Mouse (Mus musculus) heart, embryonic 14.5 days (tissue): ENCODE results near the gene Olfr424. TPM values are rescaled to one million over a fixed set of nuclear protein-coding genes. Genes with fewer than 3 reads are reported as not detected.

ENCODE experiments used
- ATAC-seq: fragments of 200-750 bp; cut with Nextera tagmentation; 2 replicates; pipeline ENCODE4 v1.8.0; 2017; ENCODE audit warnings: low read depth, moderate TSS enrichment; ENCODE audit not compliant: insufficient number of reproducible peaks, insufficient read depth, low FRiP score
- H3K27ac ChIP-seq, 2 experiments: fragments of 200-500 bp in 1 of 2; fragments of 300-500 bp in 1 of 2; sonication (generic) in 1 of 2; replicated peaks in 1 of 2; 2 replicates each; pipeline ENCODE4 v1.5.1; 2012 to 2014; ENCODE audit warnings: low read depth in 2 of 2, low read length in 2 of 2, control low read depth in 1 of 2, mild to moderate bottlenecking in 1 of 2, mixed read lengths in 1 of 2; ENCODE audit not compliant: control insufficient read depth in 1 of 2, insufficient read depth in 1 of 2
- H3K27me3 ChIP-seq: fragments of 300-500 bp; sonication (generic); 2 replicates; pipeline ENCODE4 v1.6.1; 2014; ENCODE audit warnings: mild to moderate bottlenecking, low read length, control low read depth; ENCODE audit not compliant: control insufficient read depth, insufficient read depth
- H3K36me3 ChIP-seq: fragments of 300-500 bp; sonication (generic); 2 replicates; pipeline ENCODE4 v1.6.1; 2014; ENCODE audit warnings: mild to moderate bottlenecking, control low read depth, low read length, mixed read lengths; ENCODE audit not compliant: control insufficient read depth, insufficient read depth
- H3K4me1 ChIP-seq, 2 experiments: fragments of 200-500 bp in 1 of 2; fragments of 300-500 bp in 1 of 2; sonication (generic) in 1 of 2; 2 replicates each; pipeline ENCODE4 v1.6.1; 2012 to 2014; ENCODE audit warnings: low read length in 2 of 2, control low read depth in 1 of 2, mixed read lengths in 1 of 2; ENCODE audit not compliant: control insufficient read depth in 2 of 2, insufficient read depth in 2 of 2
- H3K4me2 ChIP-seq: fragments of 300-500 bp; sonication (generic); 2 replicates; pipeline ENCODE4 v1.6.1; 2014; ENCODE audit warnings: mild to moderate bottlenecking, low read length
- H3K4me3 ChIP-seq, 2 experiments: fragments of 200-500 bp in 1 of 2; fragments of 300-500 bp in 1 of 2; sonication (generic) in 1 of 2; 2 replicates each; pipeline ENCODE4 v1.5.1; 2012 to 2014; ENCODE audit warnings: low read length in 2 of 2, mild to moderate bottlenecking in 2 of 2, control low read depth in 1 of 2, low read depth in 1 of 2, moderate library complexity in 1 of 2; ENCODE audit not compliant: control insufficient read depth in 1 of 2, insufficient read depth in 1 of 2
- H3K9ac ChIP-seq: fragments of 300-500 bp; sonication (generic); 2 replicates; pipeline ENCODE4 v1.6.1; 2014; ENCODE audit warnings: mild to moderate bottlenecking, low read length
- H3K9me3 ChIP-seq: fragments of 300-500 bp; sonication (generic); 2 replicates; pipeline ENCODE4 v1.6.1; 2016; ENCODE audit warnings: low read length, control low read depth; ENCODE audit not compliant: control insufficient read depth
- WGBS: fragments of 180-500 bp; shearing (Covaris S2); extraction: QIAGEN DNeasy Blood & Tissue Kit; methylation state at CpG from one replicate; pipeline ENCODE4 v1.1.7; 2014; 5-methylcytosine and 5-hydroxymethylcytosine counted together
- polyA plus RNA-seq: library from polyadenylated mRNA; unstranded; fragments of >200 nt; fragmentation: Nextera tagmentation; extraction: Ambion mirVana; gene quantifications from 2 replicates; pipeline ENCODE4 v1.2.1, GENCODE M21; 2014

Olfr424 gene
- polyA plus RNA-seq, 1 experiment from 2014 or later: not detected

- H3K9ac ChIP-seq: no peak overlapping the region
- no peaks in the 10 kb centered on the region for H3K36me3 ChIP-seq
- no peak overlapping the region for H3K4me3 ChIP-seq
- H3K9me3 ChIP-seq: no peaks in the 10 kb centered on the region
- 74% methylated on average over 2 of the region's 2 CpGs for WGBS
- H3K4me1 ChIP-seq: peaks cover 0 to 9% of the 10 kb centered on the region in 2 experiments; a peak in 2 of 4 replicates
- no peaks in the 10 kb centered on the region for H3K27me3 ChIP-seq
- no peak for ATAC-seq
- no peak overlapping the region for H3K4me2 ChIP-seq
- no peak overlapping the region for H3K27ac ChIP-seq
Observed at GRCm38 (mm10) chr1:174149289-174149688, 18.0 kb downstream of the Olfr424 start.

GRCm38 (mm10) chr1:174155333-174155732, 24.0 kb downstream of the Olfr424 start, which contains the start of gene Olfr420:
Olfr420 (plus strand) TSS chr1:174155633.
- no peak for ATAC-seq
- Histone ChIP-seq H3K4me1 (no peaks in the 10 kb centered on the region), H3K9me3 (no peaks in the 10 kb centered on the region), H3K9ac (no peak within 1 kb of the TSS), H3K36me3 (no peaks in the 10 kb centered on the region), H3K27me3 (no peaks in the 10 kb centered on the region), H3K4me3 (no peak within 1 kb of the TSS), H3K27ac (no peak within 1 kb of the TSS), H3K4me2 (no peak within 1 kb of the TSS)
- WGBS: 81% methylated on average over 1 of the region's 1 CpGs

GRCm38 (mm10) chr1:174157622-174158021, 26.3 kb downstream of the Olfr424 start:
- no peaks in the 10 kb centered on the region for H3K9me3 ChIP-seq
- no peaks in the 10 kb centered on the region for H3K27me3 ChIP-seq
- H3K9ac ChIP-seq: no peak overlapping the region
- 70% methylated on average over 3 of the region's 3 CpGs for WGBS
- no peaks in the 10 kb centered on the region for H3K4me1 ChIP-seq
- no peak overlapping the region for H3K27ac ChIP-seq
- no peak for ATAC-seq
- no peaks in the 10 kb centered on the region for H3K36me3 ChIP-seq
- no peak overlapping the region for H3K4me2 ChIP-seq
- no peak overlapping the region for H3K4me3 ChIP-seq

- H3K27me3 ChIP-seq: no peaks in the 10 kb centered on the region
- no peaks in the 10 kb centered on the region for H3K36me3 ChIP-seq
- H3K27ac ChIP-seq: no peak overlapping the region
- H3K9me3 ChIP-seq: no peaks in the 10 kb centered on the region
- H3K4me3 ChIP-seq: no peak overlapping the region
- no peak overlapping the region for H3K9ac ChIP-seq
- ATAC-seq: no peak
- no peak overlapping the region for H3K4me2 ChIP-seq
- WGBS: 60% methylated on average over 1 of the region's 1 CpGs
- no peaks in the 10 kb centered on the region for H3K4me1 ChIP-seq
Observed at GRCm38 (mm10) chr1:174158512-174158911, 27.2 kb downstream of the Olfr424 start.

GRCm38 (mm10) chr1:174159095-174159494, 27.8 kb downstream of the Olfr424 start:
- H3K4me1 ChIP-seq: no peaks in the 10 kb centered on the region
- 77% methylated on average over 10 of the region's 10 CpGs for WGBS
- no peak overlapping the region for H3K4me3 ChIP-seq
- H3K27me3 ChIP-seq: no peaks in the 10 kb centered on the region
- no peak overlapping the region for H3K4me2 ChIP-seq
- no peak overlapping the region for H3K9ac ChIP-seq
- H3K27ac ChIP-seq: no peak overlapping the region
- ATAC-seq: no peak
- no peaks in the 10 kb centered on the region for H3K9me3 ChIP-seq
- H3K36me3 ChIP-seq: no peaks in the 10 kb centered on the region

- no peak for ATAC-seq
- Histone ChIP-seq H3K4me3 (no peak overlapping the region), H3K9me3 (no peaks in the 10 kb centered on the region), H3K27ac (no peak overlapping the region), H3K9ac (no peak overlapping the region), H3K4me1 (peaks cover 2 to 10% of the 10 kb centered on the region in 2 experiments), H3K27me3 (no peaks in the 10 kb centered on the region), H3K36me3 (no peaks in the 10 kb centered on the region), H3K4me2 (no peak overlapping the region)
Observed at GRCm38 (mm10) chr1:174169024-174169423, 37.7 kb downstream of the Olfr424 start.

GRCm38 (mm10) chr1:174170706-174171501, 39.6 kb downstream of the Olfr424 start:
- Histone ChIP-seq H3K9me3 (no peaks in the 10 kb centered on the region), H3K9ac (no peak overlapping the region), H3K36me3 (no peaks in the 10 kb centered on the region), H3K4me3 (no peak overlapping the region), H3K27ac (no peak overlapping the region), H3K4me1 (peaks cover 2 to 10% of the 10 kb centered on the region in 2 experiments), H3K4me2 (no peak overlapping the region), H3K27me3 (no peaks in the 10 kb centered on the region)
- no peak for ATAC-seq
- WGBS: 75% methylated on average over 5 of the region's 5 CpGs

- Histone ChIP-seq H3K27ac (no peak overlapping the region), H3K4me2 (no peak overlapping the region), H3K27me3 (no peaks in the 10 kb centered on the region), H3K36me3 (no peaks in the 10 kb centered on the region), H3K9me3 (no peaks in the 10 kb centered on the region), H3K4me1 (peaks cover 2 to 10% of the 10 kb centered on the region in 2 experiments), H3K9ac (no peak overlapping the region), H3K4me3 (no peak overlapping the region)
- 23% methylated on average over 2 of the region's 2 CpGs for WGBS
- ATAC-seq: no peak
Observed at GRCm38 (mm10) chr1:174171537-174171936, 40.2 kb downstream of the Olfr424 start.
